Mouse (Mus musculus): ENCODE measurements around the gene Myh11. TPM values are rescaled to one million over a fixed set of nuclear protein-coding genes. Genes with fewer than 3 reads are reported as not detected.

The Myh11 gene
- polyA plus RNA-seq, 1 experiment from 2014 or later = 0.06 TPM

DNA sequence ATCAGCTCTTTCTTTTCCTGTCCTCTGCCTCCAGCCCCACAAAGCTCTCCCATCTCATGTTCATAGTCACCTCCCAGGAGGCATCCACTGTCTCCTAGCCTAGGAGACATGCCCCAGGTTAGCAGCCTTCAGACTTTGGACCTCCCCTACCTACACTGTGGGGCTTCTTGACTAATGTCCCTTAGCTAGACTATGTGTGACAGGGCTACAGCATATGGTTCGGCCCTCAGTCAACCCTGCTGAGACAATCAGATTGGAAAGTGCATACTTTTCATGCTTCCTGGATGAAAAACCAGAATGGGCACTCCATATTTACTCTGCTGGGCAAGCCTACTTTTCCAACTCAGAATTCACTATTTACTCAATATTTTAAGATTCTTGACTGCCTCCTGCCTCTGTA, 28.8 kb downstream of the Myh11 start:
- Histone ChIP-seq H3K27ac (no peak overlapping the region), H3K27me3 (ENCODE audit: poor library complexity, severe bottlenecking) (no peaks in the 10 kb centered on the region), H3K4me3 (no peak overlapping the region), H3K36me3 (replicated peaks) (no peaks in the 10 kb centered on the region), H3K4me1 (no peaks in the 10 kb centered on the region), H3K9me3 (no peaks in the 10 kb centered on the region)
- DNase-seq (ENCODE audit: extremely low spot score, low spot score) = no peak
- WGBS = 91% methylated on average over 1 of the region's 1 CpGs

DNA sequence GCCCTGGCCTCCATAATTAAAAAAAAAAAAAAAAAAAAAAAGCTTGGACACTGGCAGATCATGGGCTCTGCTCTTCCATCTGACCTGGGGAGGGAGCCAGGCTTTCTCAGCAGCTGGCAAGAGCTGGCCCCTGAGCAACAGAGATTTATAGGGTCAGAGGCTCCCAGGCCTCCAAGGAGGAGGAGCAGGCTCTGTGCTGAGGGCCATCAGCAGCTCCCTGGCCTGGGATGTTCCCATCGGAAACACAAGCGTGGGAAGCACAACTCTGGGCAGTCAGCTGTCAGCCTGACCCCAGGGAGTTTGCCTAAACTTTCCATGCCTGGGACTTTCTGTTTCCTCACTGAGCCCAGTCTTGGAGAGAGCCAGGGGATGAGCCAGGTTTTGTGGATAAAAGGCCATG, 32.3 kb downstream of the Myh11 start:
- H3K4me3 ChIP-seq = no peak overlapping the region
- H3K4me1 ChIP-seq = no peaks in the 10 kb centered on the region
- H3K27ac ChIP-seq = no peak overlapping the region
- no peaks in the 10 kb centered on the region for H3K36me3 ChIP-seq (replicated peaks)
- H3K9me3 ChIP-seq = no peaks in the 10 kb centered on the region
- no peaks in the 10 kb centered on the region for H3K27me3 ChIP-seq (ENCODE audit: poor library complexity, severe bottlenecking)
- DNase-seq (ENCODE audit: extremely low spot score, low spot score) = no peak
- WGBS = 62% methylated on average over 2 of the region's 2 CpGs

DNA sequence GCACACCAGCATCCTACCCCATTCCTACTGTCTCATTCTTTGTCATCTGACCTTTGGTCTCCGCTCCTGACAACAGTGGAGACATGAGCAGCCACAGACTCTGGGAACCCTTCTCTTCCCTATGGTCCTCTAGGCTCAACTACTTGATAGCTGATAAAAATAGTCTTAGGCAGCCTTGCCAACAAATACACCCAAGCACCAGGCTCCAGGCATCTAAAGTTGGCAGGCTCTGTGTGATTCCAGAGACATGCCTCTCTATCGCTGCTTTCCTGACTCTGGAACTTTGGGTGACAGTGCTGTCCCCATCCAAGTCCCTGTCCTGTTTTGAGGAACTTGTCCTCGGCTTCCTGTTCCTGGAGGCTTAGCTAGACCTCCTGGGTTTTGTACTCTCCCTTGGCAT, 37.6 kb downstream of the Myh11 start:
- 90% methylated on average over 3 of the region's 3 CpGs for whole genome bisulfite sequencing
- no peak for DNase-seq (ENCODE audit: extremely low spot score, low spot score)
- H3K4me1 ChIP-seq = no peaks in the 10 kb centered on the region
- no peak overlapping the region for H3K27ac ChIP-seq
- no peaks in the 10 kb centered on the region for H3K36me3 ChIP-seq (replicated peaks)
- no peaks in the 10 kb centered on the region for H3K9me3 ChIP-seq
- no peak overlapping the region for H3K4me3 ChIP-seq
- no peaks in the 10 kb centered on the region for H3K27me3 ChIP-seq (ENCODE audit: poor library complexity, severe bottlenecking)

DNA sequence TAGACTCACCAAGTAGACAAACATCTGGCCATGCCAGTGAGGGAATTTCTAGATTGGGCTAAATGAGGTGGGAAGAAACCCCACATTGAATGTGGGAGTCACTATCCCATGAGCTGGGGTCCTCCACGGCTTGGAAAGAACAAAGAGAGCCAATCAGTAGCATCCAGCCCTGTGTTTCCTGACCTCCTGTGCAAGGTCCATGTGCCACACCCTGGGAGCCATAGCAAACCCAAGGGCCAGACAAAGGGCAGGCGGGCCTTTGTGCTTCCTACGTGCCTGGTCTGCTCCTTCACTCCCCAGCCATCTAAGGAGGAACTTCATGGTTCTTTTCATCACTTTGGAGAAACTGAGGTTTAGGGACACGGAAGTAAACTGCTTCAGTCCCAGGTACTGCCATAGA, 38.3 kb downstream of the Myh11 start:
- no peak for DNase-seq (ENCODE audit: extremely low spot score, low spot score)
- no peaks in the 10 kb centered on the region for H3K36me3 ChIP-seq (replicated peaks)
- no peaks in the 10 kb centered on the region for H3K27me3 ChIP-seq (ENCODE audit: poor library complexity, severe bottlenecking)
- H3K4me1 ChIP-seq = no peaks in the 10 kb centered on the region
- H3K4me3 ChIP-seq = no peak overlapping the region
- WGBS = 83% methylated on average over 4 of the region's 4 CpGs
- H3K9me3 ChIP-seq = no peaks in the 10 kb centered on the region
- H3K27ac ChIP-seq = no peak overlapping the region

DNA sequence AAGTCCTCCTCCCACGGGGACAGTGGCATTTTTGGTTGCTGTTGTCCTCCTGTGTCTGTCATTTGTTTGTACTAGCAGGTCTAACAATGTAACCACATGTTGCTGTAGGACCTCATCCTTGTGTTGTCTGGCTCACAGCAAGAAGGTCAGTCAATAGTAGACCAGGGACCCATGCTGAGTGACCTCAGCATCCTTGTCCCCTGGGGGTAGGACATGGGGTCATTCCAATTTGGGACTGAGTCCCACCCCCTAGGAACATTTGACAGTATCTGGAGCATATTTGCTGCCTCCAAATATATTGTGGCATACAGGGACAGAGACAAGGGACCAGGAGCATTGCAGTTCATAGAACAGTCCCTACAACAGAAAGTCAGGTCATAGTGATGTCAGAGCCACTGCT, 41.3 kb downstream of the Myh11 start:
- no peaks in the 10 kb centered on the region for H3K27me3 ChIP-seq (ENCODE audit: poor library complexity, severe bottlenecking)
- H3K36me3 ChIP-seq (replicated peaks) = no peaks in the 10 kb centered on the region
- H3K9me3 ChIP-seq = no peaks in the 10 kb centered on the region
- H3K27ac ChIP-seq = no peak overlapping the region
- H3K4me1 ChIP-seq = no peaks in the 10 kb centered on the region
- H3K4me3 ChIP-seq = no peak overlapping the region
- 69% methylated on average over 1 of the region's 1 CpGs for WGBS
- DNase-seq (ENCODE audit: extremely low spot score, low spot score) = no peak

DNA sequence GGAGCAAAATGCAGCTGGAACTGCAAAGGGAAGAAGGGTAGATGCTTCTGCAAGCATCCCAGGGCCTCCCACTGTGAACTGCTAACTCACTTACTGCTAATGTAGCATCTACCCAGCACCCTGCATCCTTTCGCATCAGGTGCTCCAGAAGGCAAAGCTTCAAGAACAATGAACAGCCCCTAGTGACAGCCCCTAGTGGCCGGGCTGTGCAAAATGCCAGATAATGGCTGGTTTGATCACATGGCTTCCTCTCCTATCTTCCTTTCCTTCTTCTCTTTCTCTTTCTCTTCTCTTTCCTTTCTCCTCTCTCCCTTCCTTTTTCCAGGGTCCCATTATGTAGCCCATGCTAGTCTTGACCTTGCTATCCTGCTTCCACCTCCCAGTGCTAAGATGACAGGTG, 48.6 kb downstream of the Myh11 start:
- DNase-seq (ENCODE audit: extremely low spot score, low spot score) = no peak
- H3K4me3 ChIP-seq = no peak overlapping the region
- H3K36me3 ChIP-seq (replicated peaks) = no peaks in the 10 kb centered on the region
- no peaks in the 10 kb centered on the region for H3K4me1 ChIP-seq
- no peaks in the 10 kb centered on the region for H3K27me3 ChIP-seq (ENCODE audit: poor library complexity, severe bottlenecking)
- WGBS = 20% methylated on average over 2 of the region's 2 CpGs
- H3K27ac ChIP-seq = no peak overlapping the region
- no peaks in the 10 kb centered on the region for H3K9me3 ChIP-seq

DNA sequence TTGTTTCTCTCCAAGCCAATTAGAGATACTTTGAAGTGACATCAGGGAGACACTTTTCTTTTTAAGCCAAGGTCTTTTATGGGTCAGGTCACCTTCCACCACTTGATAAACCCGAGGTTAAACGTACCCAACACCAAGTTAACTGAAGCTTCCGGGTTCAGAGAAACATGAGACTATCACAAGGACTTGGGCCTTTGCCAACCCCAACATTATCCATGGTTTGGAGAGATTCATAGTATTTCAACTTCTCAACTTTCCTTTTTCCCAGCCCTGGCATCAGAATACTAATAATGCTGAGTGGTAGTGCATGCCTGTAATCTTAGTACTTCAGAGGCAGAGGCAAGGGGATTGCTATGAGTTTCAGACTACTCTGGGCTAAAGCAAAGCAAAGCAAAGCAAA, 49.1 kb downstream of the Myh11 start:
- Histone ChIP-seq H3K27ac (no peak overlapping the region), H3K4me3 (no peak overlapping the region), H3K9me3 (no peaks in the 10 kb centered on the region), H3K27me3 (ENCODE audit: poor library complexity, severe bottlenecking) (no peaks in the 10 kb centered on the region), H3K4me1 (no peaks in the 10 kb centered on the region), H3K36me3 (replicated peaks) (no peaks in the 10 kb centered on the region)
- DNase-seq (ENCODE audit: extremely low spot score, low spot score) = no peak
- 93% methylated on average over 3 of the region's 3 CpGs for WGBS

DNA sequence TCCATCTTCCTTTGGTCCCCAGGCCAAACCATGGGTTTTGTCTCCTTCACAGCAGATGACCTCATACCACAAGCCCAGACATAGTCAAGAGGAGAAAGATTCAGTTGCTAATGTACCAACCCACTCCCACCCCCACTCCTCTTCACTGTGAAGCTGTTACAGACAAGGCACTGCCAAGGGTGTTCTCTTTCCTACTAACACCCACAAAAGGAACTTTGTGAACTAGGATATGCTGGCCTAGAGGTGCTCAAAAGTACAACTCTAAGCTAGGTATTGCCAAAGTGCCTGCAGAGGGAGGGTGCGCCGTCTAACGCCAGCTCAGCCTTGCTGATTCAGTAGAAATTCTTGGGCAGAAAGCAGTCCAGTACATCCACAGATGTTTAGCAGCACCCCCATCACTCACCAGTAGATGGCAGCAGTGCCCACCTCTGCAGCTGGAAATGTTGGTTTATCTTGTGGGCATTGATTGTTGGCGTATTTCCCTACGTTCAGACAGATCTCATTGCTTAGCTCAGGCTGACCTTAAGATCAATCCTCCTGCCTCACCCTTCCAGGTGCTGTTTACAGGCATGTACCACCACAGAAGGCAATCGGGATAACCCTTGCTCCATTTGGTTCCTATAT, 54.0 kb downstream of the Myh11 start:
- Histone ChIP-seq H3K36me3 (replicated peaks) (no peaks in the 10 kb centered on the region), H3K9me3 (no peaks in the 10 kb centered on the region), H3K27ac (no peak overlapping the region), H3K27me3 (ENCODE audit: poor library complexity, severe bottlenecking) (no peaks in the 10 kb centered on the region), H3K4me1 (no peaks in the 10 kb centered on the region), H3K4me3 (no peak overlapping the region)
- 28% methylated on average over 6 of the region's 6 CpGs for WGBS
- peak; percentile 70 for DNase-seq (ENCODE audit: extremely low spot score, low spot score)

DNA sequence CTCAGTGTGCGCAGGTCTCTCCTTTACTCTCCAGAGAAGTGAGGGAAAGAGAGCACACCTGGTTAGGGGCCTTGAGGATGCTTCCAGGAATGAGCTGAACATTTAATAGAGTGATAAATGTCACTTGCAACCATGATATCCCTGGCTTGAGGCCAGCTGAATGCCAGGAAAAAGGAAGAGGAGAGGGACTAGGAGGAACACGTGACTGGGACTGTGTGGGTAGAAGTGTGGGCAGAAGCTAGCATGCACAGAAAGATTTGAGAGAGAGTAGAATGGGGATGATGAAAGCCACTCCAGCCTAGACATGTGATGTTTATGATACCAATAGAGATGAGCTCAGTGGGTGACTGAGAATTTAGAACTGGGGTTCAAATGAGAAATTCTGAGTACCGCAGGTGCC, 76.0 kb downstream of the Myh11 start:
- no peak overlapping the region for H3K27ac ChIP-seq
- 91% methylated on average over 3 of the region's 3 CpGs for WGBS
- H3K4me1 ChIP-seq = no peaks in the 10 kb centered on the region

DNA sequence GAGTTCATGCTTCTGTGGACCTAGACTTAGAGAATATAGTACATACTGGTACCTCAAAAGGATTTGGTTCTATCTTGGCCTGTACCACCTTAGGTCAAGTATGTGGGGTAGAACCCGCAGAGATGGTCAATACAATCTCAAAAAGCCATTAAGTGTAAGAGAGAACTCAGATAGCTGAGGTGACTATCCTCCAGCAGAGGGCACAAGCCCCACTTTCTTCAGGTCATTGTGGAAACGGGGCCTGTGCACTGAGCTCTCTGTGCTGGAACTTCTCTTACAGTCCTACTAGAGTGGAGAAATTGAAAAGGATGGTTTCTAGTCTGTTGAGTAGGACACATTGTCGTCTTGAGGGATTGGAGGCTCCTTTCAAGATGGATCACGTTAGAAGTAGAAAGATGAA, 92.4 kb downstream of the Myh11 start:
- no peak overlapping the region for H3K4me3 ChIP-seq
- no peaks in the 10 kb centered on the region for H3K9me3 ChIP-seq
- no peaks in the 10 kb centered on the region for H3K36me3 ChIP-seq (replicated peaks)
- H3K27ac ChIP-seq = no peak overlapping the region
- WGBS = 75% methylated on average over 4 of the region's 4 CpGs
- peaks cover 8% of the 10 kb centered on the region; the same call in 1 of the 2 replicates for H3K4me1 ChIP-seq
- H3K27me3 ChIP-seq (ENCODE audit: poor library complexity, severe bottlenecking) = no peaks in the 10 kb centered on the region
- DNase-seq (ENCODE audit: extremely low spot score, low spot score) = no peak

More for the DNA sequence above, 76.0 kb downstream of the Myh11 start:
- Histone ChIP-seq H3K27me3 (ENCODE audit: poor library complexity, severe bottlenecking) (no peaks in the 10 kb centered on the region), H3K36me3 (replicated peaks) (no peaks in the 10 kb centered on the region), H3K9me3 (no peaks in the 10 kb centered on the region), H3K4me3 (no peak overlapping the region)
- no peak for DNase-seq (ENCODE audit: extremely low spot score, low spot score)

DNA sequence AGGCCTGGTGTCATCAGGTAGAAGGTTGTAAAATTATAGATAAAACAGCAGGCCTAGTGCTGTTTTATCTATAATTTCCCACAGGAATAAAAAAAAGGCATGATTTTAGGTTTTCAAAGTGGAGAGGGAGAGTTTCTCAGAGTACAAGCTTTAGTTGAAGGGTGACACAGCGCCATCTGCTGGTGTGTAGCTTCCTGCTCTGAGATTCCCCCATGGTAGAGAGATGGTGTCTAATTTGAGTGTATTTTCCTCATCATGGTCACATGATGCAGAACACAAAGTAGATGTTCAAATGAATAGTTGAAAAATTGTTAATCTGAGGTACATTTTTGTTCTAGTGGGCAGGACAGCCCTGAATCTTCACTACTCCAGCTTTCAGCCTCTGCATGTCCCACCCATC, 95.7 kb downstream of the Myh11 start:
- no peak overlapping the region for H3K4me3 ChIP-seq
- DNase-seq (ENCODE audit: extremely low spot score, low spot score) = no peak
- H3K27ac ChIP-seq = no peak overlapping the region
- H3K4me1 ChIP-seq = peaks cover 8% of the 10 kb centered on the region; the same call in 1 of the 2 replicates
- H3K27me3 ChIP-seq (ENCODE audit: poor library complexity, severe bottlenecking) = no peaks in the 10 kb centered on the region
- H3K9me3 ChIP-seq = no peaks in the 10 kb centered on the region
- H3K36me3 ChIP-seq (replicated peaks) = peaks cover 30% of the 10 kb centered on the region
- WGBS = 28% methylated on average over 1 of the region's 1 CpGs

DNA sequence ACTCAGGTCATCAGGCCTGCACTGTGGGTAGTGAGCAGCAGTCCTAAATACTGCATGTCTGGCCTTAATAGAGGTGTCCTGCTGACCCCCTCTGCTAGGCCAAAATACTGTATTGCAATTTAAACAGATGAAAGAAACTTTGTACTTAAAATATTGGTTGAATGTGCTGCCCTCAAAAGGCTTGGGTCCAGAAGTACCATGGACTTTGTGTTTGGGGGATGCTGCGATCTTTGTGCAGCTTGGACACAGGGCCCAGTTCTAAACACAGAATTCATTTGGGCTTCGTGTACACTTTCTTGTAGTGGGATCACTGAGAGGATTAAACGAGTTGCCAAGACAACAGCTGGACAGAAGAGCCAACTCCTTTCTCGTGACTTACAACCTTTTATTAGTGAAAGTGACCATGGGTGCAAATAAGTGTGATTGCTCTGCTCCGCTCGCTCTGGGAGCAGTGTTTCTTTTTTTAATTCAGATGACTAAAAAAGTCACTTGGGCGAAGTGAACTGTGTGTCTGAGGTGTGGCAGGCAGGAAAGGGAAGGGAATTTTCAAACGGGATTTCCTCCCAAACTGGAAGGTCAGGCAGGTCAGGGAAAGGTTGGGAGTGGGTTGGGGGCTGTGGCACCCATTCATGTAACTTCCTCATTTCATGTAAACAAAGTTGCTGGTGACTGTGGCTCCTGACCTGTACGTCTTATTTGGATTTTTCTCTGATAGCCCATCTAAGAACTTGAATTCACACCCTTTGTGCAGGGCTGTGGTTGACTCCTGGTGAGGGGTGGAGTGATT, 96.8 kb downstream of the Myh11 start:
- Histone ChIP-seq H3K27ac (no peak overlapping the region), H3K4me3 (no peak overlapping the region), H3K4me1 (peaks cover 8% of the 10 kb centered on the region; the same call in 1 of the 2 replicates), H3K27me3 (ENCODE audit: poor library complexity, severe bottlenecking) (no peaks in the 10 kb centered on the region), H3K9me3 (no peaks in the 10 kb centered on the region), H3K36me3 (replicated peaks) (peaks cover 41% of the 10 kb centered on the region)
- 63% methylated on average over 9 of the region's 9 CpGs for WGBS
- DNase-seq (ENCODE audit: extremely low spot score, low spot score) = no peak

DNA sequence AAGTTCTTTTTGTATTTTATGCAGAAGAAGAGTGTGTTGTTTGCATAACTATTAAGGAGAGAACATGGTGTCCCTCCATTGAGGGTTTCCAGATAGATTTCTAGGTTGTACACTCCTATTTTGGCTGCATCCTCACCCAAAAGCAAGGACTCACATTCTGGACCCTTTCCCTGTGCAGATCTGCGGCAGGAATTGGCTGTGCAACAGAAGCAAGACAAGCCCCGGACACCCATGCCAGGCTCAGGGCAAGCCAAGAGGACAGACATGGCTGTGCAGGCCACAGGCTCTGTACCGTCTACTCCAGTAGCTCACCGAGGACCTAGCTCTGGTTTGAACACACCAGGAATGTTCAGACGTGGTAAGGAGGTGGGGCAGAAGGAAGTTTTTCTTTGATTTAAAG, 105.7 kb downstream of the Myh11 start:
- H3K27me3 ChIP-seq (ENCODE audit: poor library complexity, severe bottlenecking) = no peaks in the 10 kb centered on the region
- DNase-seq (ENCODE audit: extremely low spot score, low spot score) = no peak
- H3K27ac ChIP-seq = no peak overlapping the region
- WGBS = 96% methylated on average over 5 of the region's 5 CpGs
- no peak overlapping the region for H3K4me3 ChIP-seq
- peaks cover 100% of the 10 kb centered on the region for H3K36me3 ChIP-seq (replicated peaks)
- H3K9me3 ChIP-seq = no peaks in the 10 kb centered on the region
- no peaks in the 10 kb centered on the region for H3K4me1 ChIP-seq

Measured in forebrain, embryonic 10.5 days (tissue).